Mouse (Mus musculus) brain, embryonic 14.5 days (tissue): Measurements from ENCODE around the gene Hk2.

Experiments used
- CTCF ChIP-seq: fragments of 200-500 bp; IDR thresholded peaks from 2 replicates; pipeline ENCODE4 v1.5.1; 2012; ENCODE audit warnings: inconsistent platforms, mild to moderate bottlenecking, moderate library complexity, borderline replicate concordance; ENCODE audit not compliant: insufficient read depth, insufficient read length; ENCODE audit errors: extremely low read depth
- POLR2A ChIP-seq: fragments of 200-500 bp; IDR thresholded peaks from 2 replicates; pipeline ENCODE4 v1.6.1; 2012; ENCODE audit warnings: mild to moderate bottlenecking, inconsistent platforms, borderline replicate concordance; ENCODE audit not compliant: poor library complexity, insufficient read depth, insufficient read length, severe bottlenecking; ENCODE audit errors: extremely low read depth

DNA sequence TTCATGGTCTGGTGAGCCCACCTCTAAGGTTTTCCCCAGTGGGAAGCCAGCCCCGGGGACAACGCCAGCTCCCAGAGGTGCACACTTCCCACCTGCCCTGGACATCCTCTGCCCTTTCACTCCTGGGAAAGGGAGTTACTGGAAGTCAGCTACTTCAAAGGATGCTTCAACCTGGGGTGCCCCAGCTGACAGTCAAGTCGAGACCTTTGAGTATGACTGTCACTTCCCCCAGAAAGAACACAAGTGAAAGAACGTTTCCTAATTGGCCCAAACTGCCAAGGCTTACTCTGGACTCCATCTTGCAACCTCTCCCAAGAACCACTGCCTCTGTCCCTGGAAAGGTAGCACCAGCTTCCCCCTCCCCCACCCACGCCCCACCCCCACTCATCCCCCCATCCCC is 4.5 kb downstream of the Hk2 start:
- TF ChIP-seq CTCF (no peak), POLR2A (no peak)
